Mouse (Mus musculus): ENCODE measurements around the gene 2010111I01Rik.

- TF ChIP-seq CTCF (IDR thresholded peaks at IDR 0.05; ENCODE audit: insufficient read depth, low read depth, low read length) (no peak), POLR2A (IDR thresholded peaks at IDR 0.05; ENCODE audit: insufficient read depth, low read depth, low read length) (no peak)
Observed at GRCm38 (mm10) chr13:62944109-62944508, 20.6 kb upstream of the 2010111I01Rik start.
